Mouse (Mus musculus) thymus, adult 2 months (tissue): Measurements from ENCODE around the gene Hoxb9.

ENCODE experiments used
- CTCF ChIP-seq: fragments of 200-500 bp; IDR thresholded peaks from 2 replicates; pipeline ENCODE4 v1.5.1; 2012; ENCODE audit warnings: mild to moderate bottlenecking, control low read depth, low read length, moderate library complexity, borderline replicate concordance; ENCODE audit not compliant: control insufficient read depth, poor library complexity, insufficient read depth; ENCODE audit errors: extremely low read depth
- POLR2A ChIP-seq: fragments of 200-500 bp; IDR thresholded peaks from 2 replicates; pipeline ENCODE4 v1.6.1; 2012; ENCODE audit warnings: mild to moderate bottlenecking, low read length, control low read depth, moderate library complexity; ENCODE audit not compliant: control insufficient read depth, poor library complexity, insufficient read depth; ENCODE audit errors: extremely low read depth

DNA sequence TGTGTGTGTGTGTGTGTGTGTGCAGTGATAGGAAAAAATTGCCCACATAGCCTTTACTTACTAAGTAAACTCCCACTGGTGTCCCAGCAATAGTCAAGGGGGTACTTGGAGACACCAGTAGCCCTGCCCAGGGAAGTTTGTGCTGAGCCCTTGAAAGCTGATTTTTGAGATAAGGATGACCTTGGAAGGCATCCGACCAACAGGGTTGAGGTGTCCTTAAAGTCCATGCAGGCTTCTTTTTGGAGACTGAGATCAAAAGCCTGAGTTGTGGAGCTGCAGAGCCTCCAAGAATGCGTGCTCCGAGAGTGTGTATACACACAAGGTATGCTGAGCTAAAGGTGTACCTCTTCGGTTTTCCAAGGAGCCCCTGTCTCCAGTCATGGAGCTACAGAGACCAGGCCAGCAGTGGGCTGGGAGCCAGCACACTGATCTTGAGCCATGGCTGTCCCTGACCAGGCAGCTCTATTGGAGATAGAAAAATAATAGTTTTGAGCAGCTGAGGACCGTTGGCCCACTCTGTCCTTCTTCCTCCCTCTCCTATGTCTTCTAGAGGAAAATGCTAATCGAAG, 8.9 kb upstream of the Hoxb9 start:
- TF ChIP-seq POLR2A = no peak
- no peak for TF ChIP-seq CTCF
